Mouse (Mus musculus) heart, adult 2 months (tissue): Measurements from ENCODE around the gene Kdm1a.

Source experiments
- CTCF ChIP-seq: fragments of 200-600 bp; IDR thresholded peaks from 2 replicates; pipeline ENCODE4 v1.8.1; 2022; ENCODE audit warnings: antibody characterized with exemption, mild to moderate bottlenecking, moderate library complexity
- POLR2A ChIP-seq: fragments of 200-500 bp; IDR thresholded peaks from 2 replicates; pipeline ENCODE4 v1.6.1; 2011; ENCODE audit warnings: mild to moderate bottlenecking, low read depth, low read length, control low read depth; ENCODE audit not compliant: insufficient read depth

DNA sequence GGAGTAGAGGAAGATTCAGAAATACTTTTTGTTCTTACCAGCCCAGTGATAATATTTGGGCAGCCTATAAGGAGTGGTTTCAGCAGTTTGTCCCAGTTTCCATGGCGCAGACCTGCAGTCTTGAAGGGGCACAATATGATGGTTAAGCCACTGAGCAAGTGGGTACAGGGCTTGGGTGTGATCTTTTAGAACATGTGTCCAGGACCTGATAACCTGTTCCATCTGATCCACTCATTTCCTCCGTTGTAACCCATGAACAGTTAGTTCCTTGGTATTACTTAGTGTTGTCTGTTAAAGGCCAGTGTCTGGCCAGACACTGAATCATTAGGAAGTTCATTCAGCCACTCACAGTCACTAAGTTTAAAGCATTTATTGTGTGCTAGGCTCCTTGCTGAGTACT lies 78.2 kb downstream of the Kdm1a start:
- TF ChIP-seq CTCF (no peak), POLR2A (no peak)
